Mouse (Mus musculus) bone marrow macrophage, adult 2 months (primary cell): ENCODE measurements around the gene Zfp385a.

Experiments used
- CTCF ChIP-seq: IDR thresholded peaks from 2 replicates; pipeline ENCODE4 v1.5.1; 2012; ENCODE audit warnings: low read depth, mild to moderate bottlenecking, low read length, moderate library complexity
- POLR2A ChIP-seq: IDR thresholded peaks from 2 replicates; pipeline ENCODE4 v1.6.1; 2012; ENCODE audit warnings: mild to moderate bottlenecking, low read depth, low read length, borderline replicate concordance

DNA sequence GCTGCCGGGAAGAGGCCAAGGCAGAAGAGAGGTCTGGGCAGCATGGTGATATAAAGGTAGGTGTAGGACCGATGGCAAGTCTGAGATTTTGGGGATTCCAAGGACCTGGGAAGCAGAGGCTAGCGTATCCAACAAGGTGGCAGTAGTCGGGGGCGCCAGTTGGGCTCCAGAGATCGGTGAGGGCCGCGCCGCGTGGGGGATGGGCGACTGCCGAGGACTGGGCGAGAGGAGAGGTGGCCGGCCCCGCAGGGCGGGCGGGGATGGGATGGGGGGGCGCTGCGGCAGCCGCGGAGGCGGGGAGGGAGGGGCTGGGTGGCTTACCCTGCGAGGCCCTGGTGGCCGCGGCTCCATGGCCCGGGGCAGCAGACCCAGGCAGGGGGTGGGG is 16.8 kb downstream of the Zfp385a start:
- TF ChIP-seq POLR2A, result no peak
- no peak for TF ChIP-seq CTCF
